Mouse (Mus musculus): ENCODE results near the gene Gm20683.
"Not testable (repeated sequence)": the region's sequence is repeated elsewhere in the genome, so short reads cannot be mapped to it uniquely, and the experiment has no call there.

Gm20683 gene

DNA sequence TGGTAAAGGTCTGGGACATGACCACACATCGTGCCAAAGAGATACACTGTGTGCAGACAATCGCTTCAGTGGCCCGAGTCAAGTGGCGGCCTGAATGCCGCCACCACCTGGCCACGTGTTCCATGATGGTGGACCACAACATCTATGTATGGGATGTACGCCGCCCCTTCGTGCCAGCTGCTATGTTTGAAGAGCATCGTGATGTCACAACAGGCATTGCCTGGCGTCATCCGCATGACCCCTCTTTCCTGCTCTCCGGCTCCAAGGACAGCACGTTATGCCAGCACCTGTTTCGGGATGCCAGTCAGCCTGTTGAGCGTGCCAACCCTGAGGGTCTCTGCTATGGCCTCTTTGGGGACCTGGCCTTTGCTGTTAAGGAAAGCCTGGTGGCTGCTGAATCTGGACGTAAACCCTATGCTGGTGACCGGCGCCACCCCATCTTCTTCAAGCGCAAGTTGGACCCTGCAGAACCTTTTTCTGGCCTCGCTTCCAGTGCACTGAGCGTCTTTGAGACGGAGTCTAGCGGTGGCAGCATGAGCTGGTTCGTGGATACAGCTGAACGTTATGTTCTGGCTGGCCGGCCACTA, 15.5 kb downstream of the Gm20683 start:
- DNase-seq, result no peak

DNA sequence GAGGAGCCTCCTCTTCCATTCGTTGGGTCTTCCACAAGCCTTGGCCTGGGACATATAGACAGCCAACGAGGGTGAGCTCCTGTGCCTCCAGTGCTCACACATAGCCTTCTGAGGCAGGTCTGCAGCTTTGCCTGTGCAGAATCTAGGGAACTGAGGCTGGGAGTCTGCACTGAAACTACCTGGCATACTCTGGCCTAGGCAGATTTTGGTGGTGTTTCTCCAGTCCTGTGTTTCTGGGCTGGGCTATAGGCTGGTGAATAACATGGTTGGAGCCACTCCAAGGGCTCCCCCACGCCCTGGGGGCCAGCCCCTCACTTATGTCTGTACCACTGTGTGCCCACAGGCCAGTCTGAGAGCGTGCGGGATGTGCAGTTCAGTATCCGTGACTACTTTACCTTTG, 16.3 kb downstream of the Gm20683 start:
- no peak for DNase-seq

DNA sequence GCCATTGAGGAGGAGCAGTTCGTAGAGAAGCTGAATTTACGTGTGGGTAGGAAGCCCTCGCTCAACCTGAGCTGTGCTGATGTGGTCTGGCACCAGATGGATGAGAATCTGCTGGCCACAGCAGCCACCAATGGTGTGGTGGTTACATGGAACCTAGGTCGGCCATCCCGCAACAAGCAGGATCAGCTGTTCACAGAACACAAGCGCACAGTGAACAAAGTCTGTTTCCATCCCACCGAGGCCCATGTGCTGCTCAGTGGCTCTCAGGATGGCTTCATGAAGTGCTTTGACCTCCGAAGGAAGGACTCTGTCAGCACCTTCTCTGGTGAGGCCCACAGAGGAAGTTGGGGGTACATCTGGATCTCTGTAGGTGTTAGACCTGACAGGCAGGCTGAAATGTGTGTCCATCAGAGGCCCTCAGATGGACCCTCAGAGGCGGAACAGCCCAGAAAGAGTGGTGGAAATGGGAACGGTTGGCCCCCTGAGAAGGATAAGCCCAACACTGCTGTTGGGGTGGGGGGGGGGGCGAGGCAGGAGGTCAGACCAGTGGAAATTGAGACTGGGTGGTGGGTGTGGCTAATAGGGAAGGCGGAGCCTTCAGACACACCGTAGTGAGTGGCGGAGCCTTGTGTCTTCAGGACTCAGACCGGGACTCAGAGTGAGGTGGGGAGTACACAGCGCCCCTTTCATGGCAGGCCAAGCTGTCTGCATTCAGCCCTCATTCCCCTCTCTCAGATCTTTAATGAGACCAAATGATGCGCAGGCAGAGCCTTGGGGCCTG, 17.0 kb downstream of the Gm20683 start:
- DNase-seq, result no peak

DNA sequence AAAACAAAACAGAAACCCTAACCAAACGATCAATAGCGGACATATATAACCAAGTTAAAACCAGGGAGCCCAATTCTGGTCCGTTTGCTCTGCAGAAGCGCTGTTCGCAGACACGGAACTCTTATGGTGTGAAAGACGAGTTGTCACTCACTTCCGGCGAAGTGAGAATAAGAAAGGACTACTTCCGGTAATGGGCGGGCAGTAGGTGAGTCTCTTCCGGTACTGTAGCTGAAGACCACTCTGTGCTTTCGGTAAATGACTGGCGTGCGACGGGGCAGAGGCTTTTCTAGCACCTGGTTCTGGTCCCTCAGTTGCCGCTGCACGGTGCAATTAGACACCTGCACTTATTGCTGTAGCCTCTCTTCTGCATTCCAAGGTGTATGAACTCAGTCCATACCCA, 18.1 kb downstream of the Gm20683 start, which contains the start of gene Wdr24:
Wdr24 (plus strand) TSS at position 176 of the 400 bp plus-strand sequence.
- DNase-seq, result peak; percentile 76 to 83

DNA sequence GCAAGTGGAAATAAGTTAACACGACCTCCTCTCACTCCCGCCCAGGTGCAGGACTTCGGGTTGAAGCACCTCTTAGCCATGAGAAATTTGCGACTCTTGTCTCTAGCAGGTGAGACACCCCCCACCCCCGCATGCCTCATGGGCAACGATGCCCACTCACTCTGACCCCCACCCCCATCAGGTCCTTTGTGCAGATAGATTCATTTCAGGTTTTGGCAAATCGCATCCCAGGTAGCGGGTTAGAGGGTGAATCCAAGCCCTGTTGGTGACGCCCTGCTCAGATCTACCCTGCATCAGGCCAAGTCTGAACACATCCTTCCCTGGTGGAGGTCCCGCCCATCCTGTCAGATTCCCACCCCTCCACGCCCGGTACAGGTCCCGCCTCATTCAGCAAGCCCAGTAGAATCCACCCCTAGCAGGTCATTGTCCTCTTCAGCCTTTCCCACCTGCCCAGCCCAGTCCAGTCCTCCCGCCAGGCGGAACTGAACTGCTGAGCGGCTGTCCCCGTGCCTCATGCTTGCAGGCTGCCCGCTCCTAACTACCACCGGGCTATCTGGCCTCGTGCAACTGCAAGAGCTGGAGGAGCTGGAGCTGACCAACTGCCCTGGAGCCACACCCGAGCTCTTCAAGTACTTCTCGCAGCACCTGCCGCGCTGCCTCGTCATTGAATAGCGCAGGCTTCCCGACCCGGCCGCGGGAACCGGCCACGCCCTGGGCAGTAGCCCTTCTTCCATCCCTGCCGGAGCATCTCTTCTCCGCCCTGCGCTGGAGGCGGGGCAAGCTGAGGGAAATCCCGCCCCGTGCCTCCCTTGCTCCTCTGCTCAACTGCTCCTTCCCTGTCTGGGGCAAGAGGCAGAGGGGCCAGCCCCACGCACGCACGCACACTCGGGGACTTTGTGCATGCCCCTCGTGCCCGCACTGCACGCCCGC, 22.4 kb downstream of the Gm20683 start:
- DNase-seq, result no peak

DNA sequence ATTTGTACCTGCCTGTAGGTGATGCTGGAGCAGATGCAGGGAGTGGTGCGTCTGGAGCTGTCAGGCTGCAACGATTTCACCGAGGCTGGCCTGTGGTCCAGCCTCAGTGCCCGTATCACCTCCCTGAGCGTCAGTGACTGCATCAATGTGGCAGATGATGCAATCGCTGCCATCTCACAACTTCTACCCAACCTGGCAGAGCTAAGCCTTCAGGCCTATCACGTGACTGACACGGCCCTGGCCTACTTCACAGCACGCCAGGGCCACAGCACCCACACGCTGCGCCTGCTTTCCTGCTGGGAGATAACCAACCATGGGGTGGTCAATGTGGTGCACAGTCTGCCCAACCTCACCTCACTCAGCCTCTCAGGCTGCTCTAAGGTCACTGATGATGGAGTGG, 23.9 kb downstream of the Gm20683 start:
- no peak for DNase-seq

DNA sequence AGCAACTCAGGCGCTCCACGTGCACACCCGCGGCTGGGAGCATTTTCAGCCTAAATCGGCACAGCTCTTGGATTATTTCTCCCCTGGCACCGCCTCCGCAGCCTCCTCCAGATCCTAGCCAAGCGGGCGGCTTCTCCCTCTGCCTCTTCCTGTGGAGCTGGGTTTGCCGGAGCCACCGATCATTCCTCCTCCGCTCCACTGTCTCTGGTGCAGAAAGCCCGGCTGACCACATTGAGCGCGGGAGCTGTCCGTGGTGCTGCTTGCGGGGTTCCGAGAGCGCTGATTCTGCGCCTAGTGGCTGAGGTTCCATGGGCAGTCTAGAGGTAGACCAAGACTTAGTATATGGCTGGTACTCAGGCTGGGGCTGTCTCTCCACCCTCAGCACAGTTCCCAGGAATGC, 28.1 kb downstream of the Gm20683 start:
- DNase-seq, result peak; percentile 63 to 73

DNA sequence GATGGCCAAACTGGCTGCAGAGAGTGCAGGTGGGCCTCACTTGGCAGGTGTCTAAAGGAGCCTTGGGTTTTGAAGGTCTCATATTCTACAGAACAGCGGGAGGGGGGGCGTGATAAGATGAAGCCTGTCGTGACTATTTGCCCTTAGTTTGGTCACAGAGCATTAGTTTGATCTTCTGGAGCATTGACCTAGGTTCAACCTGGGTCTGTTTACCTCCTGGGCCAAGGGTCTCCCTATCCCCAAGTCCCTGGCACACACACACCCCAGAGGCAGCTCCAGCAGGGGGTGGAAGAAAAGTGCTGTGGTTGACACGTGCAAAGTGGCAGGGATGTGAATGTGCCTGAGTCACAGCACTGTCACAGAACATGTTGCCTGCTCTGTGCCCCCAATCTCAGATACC, 30.7 kb downstream of the Gm20683 start:
- DNase-seq, result no peak

DNA sequence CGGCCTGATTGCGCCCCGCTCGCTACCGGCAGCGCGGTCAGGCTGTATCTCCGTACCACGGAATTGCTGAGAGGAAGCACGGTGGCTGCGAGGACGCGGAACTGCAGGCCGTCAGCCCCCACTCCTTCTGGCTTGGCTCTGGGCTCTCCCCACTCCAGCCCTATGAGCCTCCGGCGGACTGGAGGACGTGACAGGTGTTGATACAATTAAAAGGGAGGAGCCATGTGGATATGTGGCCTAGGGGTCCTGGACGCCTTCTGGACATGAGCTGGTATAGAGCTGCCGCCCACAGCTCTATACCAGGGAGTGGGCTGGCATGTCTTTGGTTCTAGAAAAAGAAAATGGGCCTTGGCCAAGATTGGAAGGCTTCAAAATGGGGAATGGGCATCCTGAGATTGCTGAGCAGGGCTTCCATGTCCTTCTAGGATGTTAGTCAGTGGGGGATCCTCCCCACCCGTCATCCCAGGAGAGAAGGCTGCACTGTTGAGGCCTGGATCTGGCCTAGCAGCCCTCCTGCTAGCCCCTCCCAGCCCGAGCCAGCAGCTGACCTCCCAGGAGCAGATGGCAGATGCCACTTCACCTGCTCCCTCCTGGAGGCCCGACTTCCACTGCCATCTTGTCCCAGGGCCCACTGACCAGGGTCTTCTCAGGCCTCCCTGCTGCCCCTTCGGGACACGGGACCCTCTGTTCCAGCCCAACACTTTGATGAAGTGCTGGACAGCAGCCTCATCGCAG, 31.8 kb downstream of the Gm20683 start:
- DNase-seq, result no peak

DNA sequence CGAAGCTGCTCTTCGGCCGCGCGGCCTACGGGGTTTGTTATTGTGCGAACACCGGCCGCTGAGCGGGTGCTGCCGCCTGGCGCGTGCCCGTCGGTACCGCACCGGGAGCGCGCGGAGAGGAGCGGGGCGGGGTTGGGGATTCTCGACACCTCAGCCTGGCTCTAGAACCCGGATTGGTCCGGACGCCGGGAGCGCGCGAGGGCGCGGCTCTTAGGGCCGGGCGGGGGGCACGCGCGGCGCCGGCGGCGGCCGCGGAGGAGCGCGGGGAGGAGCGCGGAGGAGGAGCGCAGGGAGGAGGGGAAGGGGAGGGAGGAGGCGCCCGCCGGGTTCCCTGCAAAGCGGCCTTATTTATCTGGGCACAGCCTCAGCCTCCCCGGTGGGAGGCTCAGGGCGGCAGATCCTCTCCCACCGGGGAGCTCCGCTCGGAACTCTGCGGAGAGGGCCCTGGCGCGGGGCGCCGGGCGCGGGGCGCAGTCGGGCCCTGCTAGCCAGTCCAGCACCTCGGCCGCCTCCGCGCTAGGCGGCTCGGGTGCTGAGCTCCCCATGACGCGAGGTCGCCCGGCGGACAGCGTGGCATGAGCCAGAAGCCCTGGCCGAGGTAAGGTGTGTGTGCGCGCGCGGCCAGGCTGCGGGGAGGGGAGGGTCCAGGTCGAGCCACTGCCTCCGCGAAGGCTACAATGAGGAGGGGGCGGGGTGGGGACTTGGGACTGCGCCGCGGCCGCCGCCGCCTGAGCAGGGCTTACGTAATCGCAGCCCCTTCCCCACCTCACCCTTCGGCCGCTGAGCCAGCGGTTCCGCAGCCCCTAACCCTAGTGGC, 32.6 kb downstream of the Gm20683 start, which contains the start of gene Fbxl16:
Fbxl16 (plus strand) TSS at position 297 of the 817 bp plus-strand sequence.
- peak; percentile 74 to 77 for DNase-seq

DNA sequence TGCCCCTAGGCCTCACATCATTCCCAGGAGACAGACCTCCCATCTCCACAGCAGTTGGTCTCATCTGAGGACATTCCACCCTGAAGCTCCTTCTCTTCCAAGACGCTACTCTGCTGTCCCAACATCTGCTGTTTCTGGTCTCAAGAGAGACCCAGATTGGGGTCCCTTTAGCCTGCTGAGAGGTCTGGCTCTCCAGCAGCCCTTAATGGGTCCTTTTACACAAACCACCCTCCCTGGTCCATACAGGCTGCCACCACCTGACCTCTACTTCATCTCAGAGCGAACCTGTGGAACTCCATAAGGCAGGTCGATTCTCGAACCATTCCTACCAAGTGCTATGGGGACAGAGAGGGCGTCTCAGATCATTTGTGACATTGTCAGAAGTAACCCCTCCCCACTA, 33.5 kb downstream of the Gm20683 start:
- DNase-seq, result no peak

DNA sequence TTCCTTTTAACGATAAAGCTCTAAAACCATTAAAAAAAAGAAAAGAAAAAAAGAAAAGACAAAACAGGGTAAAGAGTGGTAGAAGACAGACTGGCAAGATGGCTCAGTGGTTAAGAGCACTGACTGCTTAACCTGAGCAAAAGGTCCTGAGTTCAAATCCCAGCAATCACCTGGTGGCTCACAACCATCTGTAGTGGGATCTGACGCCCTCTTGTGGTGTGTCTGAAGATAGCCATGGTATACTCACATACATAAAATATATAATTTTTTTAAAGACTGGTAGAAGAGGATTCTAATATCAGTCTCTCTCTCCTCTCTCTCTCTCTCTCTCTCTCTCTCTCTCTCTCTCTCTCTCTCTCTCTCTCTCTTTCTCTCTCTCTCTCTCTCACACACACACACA, 34.1 kb downstream of the Gm20683 start:
- not testable (repeated sequence) for DNase-seq

DNA sequence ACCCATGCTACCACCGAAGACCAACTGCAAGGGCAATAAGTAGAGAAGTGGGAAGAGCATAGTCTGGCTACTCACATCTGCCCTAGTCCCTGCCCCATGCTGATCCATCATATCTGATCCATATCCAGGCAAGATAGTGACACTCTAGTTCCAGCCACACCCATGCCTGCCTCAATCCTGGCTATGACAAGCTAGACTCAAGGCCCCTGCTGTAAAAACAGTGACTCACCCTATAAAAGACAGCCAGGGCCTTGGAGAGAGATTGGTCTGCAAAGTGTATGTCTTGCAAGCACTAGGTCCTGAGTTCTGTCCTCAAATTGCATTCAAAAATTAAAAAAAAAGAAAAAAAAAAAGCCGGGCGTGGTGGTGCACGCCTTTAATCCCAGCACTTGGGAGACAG, 35.1 kb downstream of the Gm20683 start:
- DNase-seq, result no peak

DNA sequence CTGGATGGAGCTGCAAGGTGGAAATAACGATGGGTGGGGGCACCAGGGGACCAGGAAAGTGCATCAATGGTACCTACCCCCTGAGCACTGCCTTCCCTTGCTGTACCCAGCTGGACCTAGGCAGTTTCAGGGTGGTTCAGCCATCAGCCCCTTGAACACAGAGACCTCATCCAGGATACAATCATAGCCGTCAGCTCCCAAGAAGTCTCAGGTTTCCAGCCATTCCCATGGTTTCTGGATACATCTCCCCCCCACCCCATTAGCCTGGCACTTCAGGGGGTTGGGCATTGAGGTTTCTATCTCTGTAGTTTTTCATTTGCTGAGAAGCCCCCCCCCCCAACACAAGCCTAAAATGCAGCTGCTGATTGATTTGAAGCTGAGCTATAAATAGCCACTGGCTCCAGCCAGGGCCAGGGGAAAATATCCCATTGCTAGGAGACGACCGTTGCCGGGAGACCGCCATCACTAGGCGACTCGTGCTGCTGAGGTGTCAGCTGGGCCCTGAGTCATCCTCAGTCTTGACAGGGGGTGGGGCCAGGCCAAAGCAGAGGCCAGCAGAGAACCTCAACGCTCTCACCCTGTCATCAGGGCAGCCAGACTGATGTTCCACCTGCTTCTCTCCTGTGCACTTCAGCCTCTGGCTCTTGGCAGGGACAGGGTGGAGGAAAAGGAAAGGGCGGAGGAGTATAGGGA, 38.6 kb downstream of the Gm20683 start:
- no peak for DNase-seq

DNA sequence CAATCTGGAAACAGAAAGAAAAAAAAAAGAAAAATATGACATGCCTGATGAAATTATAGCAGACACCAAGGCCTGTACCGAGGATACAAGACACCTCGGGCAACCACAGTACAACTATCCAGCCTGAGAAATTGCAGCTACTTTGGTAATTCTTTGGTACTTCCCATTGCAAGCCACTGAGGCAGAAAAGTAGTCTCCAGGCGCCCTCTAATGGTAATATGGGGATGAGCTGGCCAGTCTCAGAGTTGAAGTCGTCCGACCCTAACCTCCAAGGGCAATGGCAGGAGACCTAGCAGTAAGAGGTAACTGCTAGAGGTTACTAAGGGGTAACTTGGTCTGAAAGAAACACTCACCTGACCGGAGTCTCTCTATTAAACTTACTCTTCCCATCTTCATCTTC, 40.5 kb downstream of the Gm20683 start:
- DNase-seq, result peak; percentile 74 to 75

DNA sequence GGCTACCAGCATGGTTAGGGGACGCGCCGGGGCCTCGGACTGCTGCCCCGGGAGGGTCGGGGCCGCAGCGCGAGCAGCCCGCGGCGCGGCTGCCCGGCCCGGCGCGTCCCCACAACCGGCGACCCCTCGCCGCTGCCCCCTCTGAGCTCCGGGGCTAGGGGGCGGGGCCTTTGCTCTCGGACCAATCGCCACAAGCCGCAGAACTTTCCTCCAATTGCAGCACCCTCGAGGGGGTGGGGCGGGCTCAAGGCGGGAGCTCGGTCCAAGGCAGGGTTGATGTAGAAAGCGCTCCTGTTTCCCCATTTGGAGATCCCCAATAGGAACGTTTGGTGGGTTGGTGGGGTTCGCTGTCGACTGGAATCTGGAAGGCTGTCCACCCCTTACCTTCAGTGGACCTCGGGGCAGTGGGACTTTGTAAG, 44.6 kb downstream of the Gm20683 start, which contains the start of gene Metrn:
Metrn (minus strand) TSS at position 186 of the 419 bp plus-strand sequence.
- peak; percentile 88 for DNase-seq

DNA sequence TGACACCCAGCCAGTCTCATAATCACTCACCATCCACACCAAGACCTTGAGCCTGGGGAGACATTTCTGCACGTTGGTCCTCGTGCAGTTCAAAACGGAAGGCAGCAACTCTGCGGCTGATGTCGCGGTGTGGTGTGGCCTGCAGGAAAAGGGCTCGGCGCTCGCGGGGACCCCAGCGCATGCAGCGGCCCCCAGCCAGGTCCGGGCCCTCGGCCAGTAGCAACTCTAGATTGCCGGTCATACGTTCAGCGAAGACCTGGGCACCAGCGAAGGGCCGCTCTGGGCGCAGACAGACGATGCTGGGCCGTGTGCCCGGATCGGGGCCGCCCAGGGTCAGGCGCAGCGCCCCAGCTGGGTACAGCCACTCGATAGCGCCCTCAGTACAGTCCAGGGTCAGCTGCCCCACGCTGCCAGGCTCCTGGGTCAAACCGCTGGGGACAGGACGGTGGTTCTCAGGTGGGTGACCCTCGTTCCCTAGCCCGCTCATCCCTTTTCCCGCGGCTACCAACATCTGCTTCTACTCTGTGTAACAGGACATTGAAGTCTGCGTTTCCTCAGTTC, 45.3 kb downstream of the Gm20683 start:
- no peak for DNase-seq

DNA sequence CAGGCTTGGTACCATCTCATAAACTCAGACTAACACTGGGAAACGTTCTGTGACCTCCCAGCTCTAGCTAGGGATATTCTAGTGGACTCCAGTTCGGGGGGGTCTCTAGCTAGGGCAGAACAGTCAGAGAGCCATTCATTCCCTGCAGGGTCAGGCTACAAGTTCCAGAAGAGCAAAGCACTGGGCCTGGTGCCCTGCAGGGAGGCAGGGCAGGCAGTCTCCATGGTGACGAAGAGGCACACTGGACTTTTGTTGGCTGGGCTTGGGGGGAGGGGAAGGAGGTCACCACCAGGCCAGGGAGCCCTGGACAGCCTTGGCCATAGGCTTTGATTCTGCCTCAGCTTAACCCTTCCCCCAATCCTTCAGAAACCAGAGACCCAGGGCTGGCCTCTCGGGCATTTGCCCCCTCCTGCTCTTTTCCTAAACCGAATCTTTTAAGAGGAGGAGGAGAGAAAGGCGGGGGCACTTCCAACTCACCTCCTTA, 45.9 kb downstream of the Gm20683 start, which contains the start of gene AC134908.4:
AC134908.4 (minus strand) TSS at position 51 of the 484 bp plus-strand sequence.
- peak in 1 of 2 experiments; percentile 39 for DNase-seq

DNA sequence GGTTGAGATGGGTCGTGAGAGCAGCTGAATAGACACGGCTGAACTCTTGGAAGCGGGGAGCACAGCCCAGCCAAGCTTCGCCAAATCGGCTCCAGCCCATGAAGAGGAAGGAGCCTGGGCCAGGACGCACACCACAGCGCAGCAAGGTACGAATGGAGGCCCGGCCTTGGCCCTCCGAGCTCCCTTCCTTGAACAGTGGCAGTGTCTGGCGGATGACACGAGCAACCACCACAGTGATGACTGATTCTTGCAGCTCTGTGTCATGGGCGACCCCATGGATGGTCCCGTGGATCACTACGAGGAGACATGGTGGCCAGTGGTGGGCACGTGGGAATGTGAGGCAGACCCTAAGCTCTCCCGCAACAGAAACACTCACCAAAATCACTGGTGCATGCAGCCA, 46.6 kb downstream of the Gm20683 start:
- DNase-seq, result no peak

DNA sequence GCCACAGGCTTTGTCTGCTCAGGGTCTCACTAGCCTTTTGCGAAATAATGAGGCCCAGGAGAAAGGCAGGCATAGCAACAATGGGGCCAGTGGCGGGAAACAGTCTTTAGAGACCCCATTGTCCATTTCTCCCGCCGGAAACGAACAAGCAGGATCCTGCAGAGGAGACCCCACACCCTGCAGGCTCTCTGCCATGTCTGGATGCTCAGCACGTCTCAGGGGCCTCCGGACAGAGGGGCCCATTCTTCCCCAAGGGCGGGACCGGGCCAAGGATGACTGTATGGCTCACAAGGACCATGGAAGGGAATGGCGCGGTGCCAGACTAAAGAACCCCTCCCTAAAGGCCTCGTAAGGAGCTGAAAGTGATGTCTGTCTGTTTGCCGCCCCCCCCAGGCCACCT, 47.4 kb downstream of the Gm20683 start:
- DNase-seq, result no peak
